Mouse (Mus musculus) MEL (cell line): Measurements from ENCODE around the gene Plcg2.

ENCODE experiments used
- BHLHE40 ChIP-seq: IDR thresholded peaks from 2 replicates; pipeline ENCODE4 v1.6.1; 2012; ENCODE audit warnings: low read depth, mild to moderate bottlenecking, inconsistent platforms, low read length, improper control_type of control experiment, borderline replicate concordance
- CHD1 ChIP-seq: IDR thresholded peaks from 2 replicates; pipeline ENCODE4 v1.6.1; 2012; ENCODE audit warnings: low read depth, mild to moderate bottlenecking, inconsistent platforms, low read length, improper control_type of control experiment
- CHD2 ChIP-seq: IDR thresholded peaks from 2 replicates; pipeline ENCODE4 v1.6.1; 2011; ENCODE audit warnings: low read length, improper control_type of control experiment
- CTCF ChIP-seq, 3 experiments: IDR thresholded peaks in 2 of 3; conservative IDR thresholded peaks in 1 of 3; 2 replicates each; pipeline ENCODE4 v1.5.1; 2011 to 2012; ENCODE audit warnings: low read length in 3 of 3, low read depth in 2 of 3, mild to moderate bottlenecking in 2 of 3, improper control_type of control experiment in 1 of 3, inconsistent platforms in 1 of 3, mixed read lengths in 1 of 3, moderate library complexity in 1 of 3; ENCODE audit not compliant: control insufficient read depth in 1 of 3, insufficient read depth in 1 of 3, poor library complexity in 1 of 3, severe bottlenecking in 1 of 3
- EP300 ChIP-seq, 2 experiments: IDR thresholded peaks; 2 replicates each; pipeline ENCODE4 v1.6.1; 2011; ENCODE audit warnings: improper control_type of control experiment in 2 of 2, low read length in 2 of 2, low read depth in 1 of 2, mild to moderate bottlenecking in 1 of 2
- HCFC1 ChIP-seq: IDR thresholded peaks from 2 replicates; pipeline ENCODE4 v1.6.1; 2012; ENCODE audit warnings: low read depth, mild to moderate bottlenecking, inconsistent platforms, low read length, improper control_type of control experiment, moderate library complexity
- JUND ChIP-seq: IDR thresholded peaks from 2 replicates; pipeline ENCODE4 v1.6.1; 2011; ENCODE audit warnings: low read depth, mild to moderate bottlenecking, improper control_type of control experiment, low read length
- MXI1 ChIP-seq: IDR thresholded peaks from 2 replicates; pipeline ENCODE4 v1.6.1; 2011; ENCODE audit warnings: mild to moderate bottlenecking, low read depth, low read length, improper control_type of control experiment
- POLR2A ChIP-seq, 2 experiments: IDR thresholded peaks; 2 replicates each; pipeline ENCODE4 v1.6.1; 2011 to 2012; ENCODE audit warnings: low read length in 2 of 2, mild to moderate bottlenecking in 2 of 2, control low read depth in 1 of 2, improper control_type of control experiment in 1 of 2, low read depth in 1 of 2, moderate library complexity in 1 of 2; ENCODE audit not compliant: control insufficient read depth in 1 of 2, insufficient read depth in 1 of 2, poor library complexity in 1 of 2
- SIN3A ChIP-seq: IDR thresholded peaks from 2 replicates; pipeline ENCODE4 v1.6.1; 2012; ENCODE audit warnings: low read length, improper control_type of control experiment, inconsistent platforms
- SMC3 ChIP-seq: IDR thresholded peaks from 2 replicates; pipeline ENCODE4 v1.6.1; 2011; ENCODE audit warnings: low read depth, low read length, improper control_type of control experiment
- TAL1 ChIP-seq: IDR thresholded peaks from 2 replicates; pipeline ENCODE4 v1.6.1; 2012; ENCODE audit warnings: mild to moderate bottlenecking, inconsistent platforms, low read length, moderate library complexity, mixed read lengths
- TCF12 ChIP-seq: IDR thresholded peaks from 2 replicates; pipeline ENCODE4 v1.6.1; 2014; ENCODE audit warnings: low read depth, mild to moderate bottlenecking, inconsistent platforms, low read length, improper control_type of control experiment, moderate library complexity
- USF1 ChIP-seq: IDR thresholded peaks from 2 replicates; pipeline ENCODE4 v1.6.1; 2014; ENCODE audit warnings: low read depth, mild to moderate bottlenecking, inconsistent platforms, low read length, improper control_type of control experiment, moderate library complexity

DNA sequence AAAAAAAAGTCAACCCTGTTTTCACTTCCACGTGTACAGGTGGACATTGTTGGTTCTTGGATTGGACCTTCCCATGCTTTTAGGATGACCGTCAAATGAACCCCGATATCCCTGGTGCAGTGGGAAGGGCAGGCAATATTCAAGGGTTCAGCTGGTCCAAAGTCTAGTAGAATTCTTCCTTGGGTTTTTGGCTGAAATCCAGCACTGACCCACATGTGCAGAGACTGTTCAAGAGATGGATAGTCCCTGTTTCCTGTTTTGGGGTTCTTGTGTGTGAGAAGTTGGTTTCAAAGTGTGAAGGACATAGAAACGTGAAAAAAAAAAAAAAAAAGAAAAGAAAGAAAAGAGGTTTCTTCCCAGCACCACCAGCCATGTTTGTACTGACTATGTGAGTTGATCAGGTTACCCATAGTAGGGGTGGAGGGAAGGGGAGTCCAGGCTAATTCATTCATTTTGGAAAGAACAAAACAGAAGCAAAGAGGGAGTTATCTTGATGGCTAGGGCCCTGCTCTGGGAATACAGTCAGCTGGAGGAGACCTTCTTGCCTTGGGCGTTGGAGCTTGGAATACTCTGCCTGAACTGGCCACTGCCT is 2.2 kb downstream of the Plcg2 start:
- TF ChIP-seq MXI1 (no peak), POLR2A (IDR thresholded peaks at IDR 0.05; ENCODE audit: control insufficient read depth in 1 of 2, insufficient read depth in 1 of 2, low read depth in 1 of 2, low read length in 2 of 2, poor library complexity in 1 of 2) (no peak), TCF12 (no peak), EP300 (IDR thresholded peaks at IDR 0.05; ENCODE audit: low read depth in 1 of 2, low read length in 2 of 2) (no peak), CTCF (IDR thresholded peaks at IDR 0.05 in 2 of 3, conservative IDR thresholded peaks at IDR 0.05 in 1 of 3; ENCODE audit: control insufficient read depth in 1 of 3, insufficient read depth in 1 of 3, low read depth in 2 of 3, low read length in 3 of 3, poor library complexity in 1 of 3, severe bottlenecking in 1 of 3) (no peak), BHLHE40 (no peak), CHD1 (no peak), SIN3A (no peak), USF1 (no peak), SMC3 (no peak), TAL1 (no peak), JUND (no peak), CHD2 (no peak), HCFC1 (no peak)
